Mouse (Mus musculus) forebrain, embryonic 14.5 days (tissue): Measurements from ENCODE around the gene Plekha5. TPM values are rescaled to one million over a fixed set of nuclear protein-coding genes. Genes with fewer than 3 reads are reported as not detected.
A peak's percentile ranks its signal among the peaks of the same experiment; 100 is the strongest.

ENCODE experiments used
- ATAC-seq: fragments of 200-750 bp; cut with Nextera tagmentation; 2 replicates; pipeline ENCODE4 v1.8.0; 2017; ENCODE audit warnings: mild to moderate bottlenecking, moderate library complexity
- DNase-seq: peaks from one replicate; pipeline ENCODE4 v3.0.0-alpha.2; 2015; ENCODE audit warnings: low spot score
- H3K27ac ChIP-seq: fragments of 300-500 bp; sonication (generic); 2 replicates; pipeline ENCODE4 v1.5.1; 2014; ENCODE audit warnings: low read depth, mild to moderate bottlenecking, control low read depth, low read length, moderate library complexity
- H3K27me3 ChIP-seq: fragments of 300-500 bp; sonication (generic); replicated peaks from 2 replicates; pipeline ENCODE4 v1.6.1; 2014; ENCODE audit warnings: low read length, control low read depth, mixed read lengths; ENCODE audit not compliant: control insufficient read depth, insufficient read depth
- H3K36me3 ChIP-seq: fragments of 300-500 bp; sonication (generic); 2 replicates; pipeline ENCODE4 v1.6.1; 2014; ENCODE audit warnings: low read length, control low read depth; ENCODE audit not compliant: control insufficient read depth, insufficient read depth
- H3K4me1 ChIP-seq: fragments of 300-500 bp; sonication (generic); 2 replicates; pipeline ENCODE4 v1.6.1; 2014; ENCODE audit warnings: antibody characterized with exemption, low read length, control low read depth; ENCODE audit not compliant: control insufficient read depth, insufficient read depth
- H3K4me2 ChIP-seq: fragments of 300-500 bp; sonication (generic); 2 replicates; pipeline ENCODE4 v1.6.1; 2014; ENCODE audit warnings: mild to moderate bottlenecking, control low read depth, low read length
- H3K4me3 ChIP-seq: fragments of 300-500 bp; sonication (generic); 2 replicates; pipeline ENCODE4 v1.5.1; 2014; ENCODE audit warnings: low read depth, low read length, control low read depth
- H3K9ac ChIP-seq: fragments of 300-500 bp; sonication (generic); 2 replicates; pipeline ENCODE4 v1.6.1; 2014; ENCODE audit warnings: mild to moderate bottlenecking, low read length, control low read depth, moderate library complexity
- H3K9me3 ChIP-seq: fragments of 300-500 bp; sonication (generic); replicated peaks from 2 replicates; pipeline ENCODE4 v1.6.1; 2016; ENCODE audit warnings: low read length, control low read depth, mixed read lengths; ENCODE audit not compliant: control insufficient read depth
- WGBS: fragments of 180-500 bp; shearing (Covaris S2); extraction: QIAGEN DNeasy Blood & Tissue Kit; methylation state at CpG from one replicate; pipeline ENCODE4 v1.1.7; 2014; 5-methylcytosine and 5-hydroxymethylcytosine counted together
- polyA plus RNA-seq: library from polyadenylated mRNA; unstranded; fragments of >200 nt; fragmentation: Nextera tagmentation; extraction: Ambion mirVana; gene quantifications from 2 replicates; pipeline ENCODE4 v1.2.1, GENCODE M21; 2014

Gene Plekha5
- polyA plus RNA-seq, 1 experiment from 2014 or later, result 26.5 TPM

DNA sequence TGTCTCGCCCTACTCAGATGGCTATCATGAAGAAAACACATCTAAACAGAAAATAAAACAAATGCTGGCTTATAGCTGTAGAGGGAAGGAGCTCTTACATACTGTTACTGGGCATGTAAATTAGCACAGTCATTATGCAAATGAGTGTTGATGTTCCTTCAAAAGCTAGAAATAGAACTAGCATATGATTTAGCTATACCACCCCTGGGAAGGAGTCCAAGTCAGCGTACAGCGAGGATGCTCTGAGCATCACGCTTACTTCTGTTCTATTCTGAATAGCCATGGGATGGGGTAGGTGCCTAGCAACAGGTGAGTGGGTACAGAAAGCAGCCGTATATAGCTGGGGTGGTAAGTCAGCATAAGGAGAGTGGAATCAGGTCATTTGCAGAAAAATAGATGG, 55.1 kb downstream of the Plekha5 start:
- 29% methylated on average over 5 of the region's 5 CpGs for WGBS
- Histone ChIP-seq H3K4me3 (no peak overlapping the region), H3K36me3 (no peaks in the 10 kb centered on the region), H3K4me1 (peaks cover 22% of the 10 kb centered on the region), H3K9ac (no peak overlapping the region), H3K27ac (no peak overlapping the region), H3K4me2 (no peak overlapping the region), H3K27me3 (no peaks in the 10 kb centered on the region), H3K9me3 (no peaks in the 10 kb centered on the region)
- peak; percentile 86 for DNase-seq
- peak; percentile 82; the same call in 1 of the 2 replicates for ATAC-seq

DNA sequence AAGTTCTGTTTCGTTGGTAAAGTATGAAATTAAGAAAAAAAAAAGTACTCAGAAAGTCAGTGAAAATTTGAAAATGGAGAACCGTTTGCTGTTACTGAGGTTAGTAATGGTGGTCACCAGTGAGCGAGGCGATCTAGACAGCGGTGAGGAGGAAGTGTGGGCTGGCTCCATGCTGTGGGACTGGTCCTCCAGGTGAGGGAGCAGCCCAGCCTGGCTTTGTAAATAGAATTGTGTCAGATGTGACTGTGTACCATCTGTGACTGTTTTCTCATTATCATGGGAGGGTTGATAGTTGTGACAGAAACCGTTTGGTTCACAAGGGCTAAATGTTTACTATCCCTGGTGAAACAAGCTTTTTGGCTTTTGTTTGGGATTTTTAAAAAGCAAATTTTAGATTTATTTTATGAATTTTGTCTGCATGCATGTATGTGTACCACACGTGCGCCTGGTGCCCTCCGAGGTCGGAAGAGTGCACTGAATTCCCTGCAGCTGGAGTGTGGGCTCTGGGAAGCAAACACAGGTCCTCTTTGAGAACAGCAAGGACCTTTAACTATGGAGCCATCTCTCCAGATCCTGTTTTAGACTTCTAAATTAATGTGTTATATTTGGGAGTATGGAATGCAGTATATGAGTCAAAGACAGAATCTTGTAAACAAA, 56.7 kb downstream of the Plekha5 start:
- DNase-seq (no peak), ATAC-seq (no peak)
- no peaks in the 10 kb centered on the region for H3K36me3 ChIP-seq
- WGBS, result 86% methylated on average over 10 of the region's 10 CpGs
- H3K9ac ChIP-seq, result no peak overlapping the region
- no peaks in the 10 kb centered on the region for H3K27me3 ChIP-seq
- peaks cover 25% of the 10 kb centered on the region for H3K4me1 ChIP-seq
- H3K27ac ChIP-seq, result no peak overlapping the region
- H3K9me3 ChIP-seq, result no peaks in the 10 kb centered on the region
- H3K4me3 ChIP-seq, result no peak overlapping the region
- H3K4me2 ChIP-seq, result no peak overlapping the region

DNA sequence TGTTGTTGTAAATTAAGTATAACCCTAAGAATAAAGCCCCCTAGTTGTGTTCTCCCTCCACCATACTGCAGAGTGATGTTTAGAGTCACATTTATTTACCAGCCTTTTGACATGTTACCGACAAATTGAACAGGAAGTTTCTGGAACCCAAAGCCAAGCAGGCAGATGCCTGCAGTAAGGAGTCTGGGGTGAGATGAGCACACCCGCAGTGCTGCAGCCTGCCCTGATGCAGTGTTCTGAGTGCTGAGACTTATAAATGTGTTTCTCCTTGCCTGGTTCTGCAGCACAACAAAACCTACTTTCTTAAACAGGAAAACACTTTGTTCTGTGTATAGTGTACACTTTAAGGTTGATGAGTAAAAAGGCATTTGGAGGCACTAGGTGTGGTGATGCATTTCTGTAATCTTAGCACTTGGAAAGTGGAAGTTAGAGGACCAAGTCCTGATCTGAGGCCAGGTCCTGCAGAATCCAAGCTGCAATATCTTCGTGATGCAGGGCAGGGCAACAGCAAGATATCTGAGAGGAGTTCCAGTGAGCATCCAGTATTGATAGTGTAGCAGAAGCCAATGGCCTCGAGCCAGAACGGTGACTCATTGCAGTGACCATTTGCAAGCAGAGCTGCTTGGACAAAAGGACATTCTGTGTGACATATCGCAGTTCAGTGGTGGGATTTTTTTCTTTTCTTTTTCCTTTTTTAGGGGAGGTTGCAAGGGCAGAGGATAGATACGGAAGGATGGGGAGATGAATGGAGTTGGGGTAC, 58.0 kb downstream of the Plekha5 start:
- H3K4me2 ChIP-seq, result no peak overlapping the region
- peaks cover 25% of the 10 kb centered on the region for H3K4me1 ChIP-seq
- H3K27ac ChIP-seq, result no peak overlapping the region
- DNase-seq, result peak; percentile 35
- ATAC-seq, result no peak
- no peak overlapping the region for H3K4me3 ChIP-seq
- H3K9ac ChIP-seq, result no peak overlapping the region
- H3K36me3 ChIP-seq, result no peaks in the 10 kb centered on the region
- H3K27me3 ChIP-seq, result no peaks in the 10 kb centered on the region
- 60% methylated on average over 7 of the region's 7 CpGs for WGBS
- no peaks in the 10 kb centered on the region for H3K9me3 ChIP-seq

DNA sequence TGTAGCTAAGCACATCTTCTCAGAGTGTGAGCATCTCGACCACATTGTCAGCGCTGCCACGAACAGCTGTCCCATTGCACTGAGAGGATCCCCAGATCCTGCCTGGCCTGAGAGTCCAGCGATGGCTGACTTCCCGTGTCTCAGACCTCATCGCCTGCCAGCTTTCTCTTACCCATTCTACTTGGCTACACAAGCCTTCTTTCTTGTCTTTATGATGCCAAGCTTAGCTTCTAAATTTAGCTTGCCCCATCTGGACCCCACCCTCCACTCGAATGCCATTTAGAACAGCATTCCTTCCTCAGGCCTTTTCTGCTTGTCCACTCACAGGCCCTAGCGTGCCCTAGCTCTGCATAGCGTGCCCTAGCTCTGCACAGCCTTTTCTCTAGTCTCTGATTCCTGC, 60.3 kb downstream of the Plekha5 start:
- DNase-seq (no peak), ATAC-seq (peak; percentile 18; the same call in 1 of the 2 replicates)
- Histone ChIP-seq H3K4me3 (no peak overlapping the region), H3K36me3 (no peaks in the 10 kb centered on the region), H3K4me2 (no peak overlapping the region), H3K27me3 (no peaks in the 10 kb centered on the region), H3K9me3 (no peaks in the 10 kb centered on the region), H3K4me1 (peaks cover 18% of the 10 kb centered on the region), H3K27ac (no peak overlapping the region), H3K9ac (no peak overlapping the region)
- WGBS, result 79% methylated on average over 9 of the region's 9 CpGs

DNA sequence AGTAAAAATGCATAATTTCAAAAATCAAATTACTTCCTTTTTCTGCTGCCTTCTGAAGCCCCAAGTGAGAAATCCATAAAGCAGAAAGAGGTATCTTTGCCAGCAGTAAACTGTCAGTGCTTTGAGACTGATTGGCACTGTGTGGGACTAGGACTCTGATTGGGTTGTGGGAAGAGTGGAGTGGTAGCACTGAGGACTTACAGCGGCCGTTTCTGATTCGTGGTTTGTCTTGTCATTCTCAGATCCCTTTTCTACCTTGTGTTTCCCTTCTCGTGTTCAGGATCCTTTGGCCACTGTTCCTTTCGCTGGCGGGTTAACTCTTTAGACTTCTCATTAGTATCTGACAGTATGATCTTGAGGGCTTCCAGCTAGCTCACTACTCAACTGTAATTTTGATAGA, 61.8 kb downstream of the Plekha5 start:
- no peak overlapping the region for H3K4me2 ChIP-seq
- no peaks in the 10 kb centered on the region for H3K27me3 ChIP-seq
- ATAC-seq (no peak), DNase-seq (no peak)
- H3K9ac ChIP-seq, result no peak overlapping the region
- no peak overlapping the region for H3K27ac ChIP-seq
- WGBS, result 85% methylated on average over 6 of the region's 6 CpGs
- no peak overlapping the region for H3K4me3 ChIP-seq
- H3K4me1 ChIP-seq, result peaks cover 15% of the 10 kb centered on the region
- no peaks in the 10 kb centered on the region for H3K9me3 ChIP-seq
- H3K36me3 ChIP-seq, result no peaks in the 10 kb centered on the region

DNA sequence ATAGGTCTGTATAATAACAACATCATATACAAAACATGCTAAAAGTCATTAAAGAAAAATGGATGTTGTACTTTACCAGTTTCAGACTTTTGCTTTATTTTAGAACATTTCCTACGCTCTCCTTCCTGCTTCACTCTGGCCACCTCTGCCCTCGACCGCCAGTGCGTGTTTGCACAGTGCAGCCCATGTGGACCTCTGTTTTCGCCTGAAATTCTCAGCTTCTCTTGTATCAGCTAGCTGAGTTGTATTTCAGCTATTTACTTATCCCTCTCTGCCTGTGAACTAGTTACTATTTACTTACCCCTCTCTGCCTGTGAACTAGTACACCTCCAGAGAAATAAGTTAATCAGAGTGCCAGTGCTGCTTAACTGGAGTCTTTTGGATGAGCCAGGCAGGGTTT, 62.8 kb downstream of the Plekha5 start:
- no peak overlapping the region for H3K9ac ChIP-seq
- H3K27me3 ChIP-seq, result no peaks in the 10 kb centered on the region
- H3K9me3 ChIP-seq, result no peaks in the 10 kb centered on the region
- ATAC-seq, result no peak
- no peak overlapping the region for H3K4me2 ChIP-seq
- H3K27ac ChIP-seq, result no peak overlapping the region
- no peak for DNase-seq
- H3K4me1 ChIP-seq, result peaks cover 17% of the 10 kb centered on the region
- H3K36me3 ChIP-seq, result no peaks in the 10 kb centered on the region
- H3K4me3 ChIP-seq, result no peak overlapping the region
- 97% methylated on average over 5 of the region's 5 CpGs for WGBS

DNA sequence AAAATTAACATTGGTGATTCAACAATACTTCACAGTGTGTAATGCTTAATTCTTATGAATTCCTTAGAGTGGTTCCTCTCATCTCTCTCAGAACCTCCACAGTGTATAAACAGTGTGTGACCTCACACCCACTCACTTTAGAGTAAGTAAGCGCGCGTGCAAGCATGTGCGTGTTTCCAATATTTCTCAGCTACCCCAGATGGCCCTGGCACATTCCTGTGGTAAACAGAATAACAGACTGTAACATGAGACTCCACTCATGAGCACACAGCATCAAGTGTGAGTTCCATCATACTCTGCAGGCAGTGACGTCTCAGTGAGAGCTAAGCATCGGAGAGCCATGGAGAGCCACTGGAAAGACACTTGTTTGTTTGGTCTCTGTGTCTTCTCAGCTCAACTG, 63.6 kb downstream of the Plekha5 start:
- H3K4me3 ChIP-seq, result no peak overlapping the region
- H3K27me3 ChIP-seq, result no peaks in the 10 kb centered on the region
- H3K9me3 ChIP-seq, result no peaks in the 10 kb centered on the region
- no peaks in the 10 kb centered on the region for H3K36me3 ChIP-seq
- no peak overlapping the region for H3K9ac ChIP-seq
- DNase-seq (peak; percentile 32), ATAC-seq (no peak)
- no peak overlapping the region for H3K4me2 ChIP-seq
- WGBS, result 78% methylated on average over 6 of the region's 6 CpGs
- H3K4me1 ChIP-seq, result peaks cover 13% of the 10 kb centered on the region; the same call in 1 of the 2 replicates
- no peak overlapping the region for H3K27ac ChIP-seq

DNA sequence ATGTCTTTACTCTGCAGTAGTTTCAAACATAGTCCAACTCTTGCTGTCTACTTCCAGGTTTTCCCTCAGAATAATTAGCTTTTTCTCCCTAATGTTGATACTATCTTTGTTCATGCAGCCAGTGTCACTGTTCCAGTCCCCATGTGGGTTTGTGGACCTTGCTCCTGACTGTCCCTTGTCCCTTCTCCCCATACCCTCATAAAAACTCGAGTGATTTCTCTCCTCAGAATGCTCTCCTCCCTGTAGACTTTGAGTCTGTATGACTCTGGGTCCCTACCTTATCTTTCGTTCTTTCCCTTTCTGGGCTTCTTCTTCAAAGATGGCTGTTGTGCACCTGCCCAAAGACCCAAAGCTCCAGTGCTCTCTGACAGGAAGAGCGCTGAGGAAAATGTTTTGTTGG, 64.8 kb downstream of the Plekha5 start:
- no peaks in the 10 kb centered on the region for H3K36me3 ChIP-seq
- H3K4me3 ChIP-seq, result no peak overlapping the region
- ATAC-seq, result no peak
- H3K4me1 ChIP-seq, result 0 out of 2 replicates have a peak, but pooled peaks cover 13% of the 10 kb centered on the region
- DNase-seq, result no peak
- no peak overlapping the region for H3K4me2 ChIP-seq
- no peaks in the 10 kb centered on the region for H3K27me3 ChIP-seq
- no peaks in the 10 kb centered on the region for H3K9me3 ChIP-seq
- H3K9ac ChIP-seq, result no peak overlapping the region
- H3K27ac ChIP-seq, result no peak overlapping the region
- WGBS, result 92% methylated on average over 3 of the region's 3 CpGs

DNA sequence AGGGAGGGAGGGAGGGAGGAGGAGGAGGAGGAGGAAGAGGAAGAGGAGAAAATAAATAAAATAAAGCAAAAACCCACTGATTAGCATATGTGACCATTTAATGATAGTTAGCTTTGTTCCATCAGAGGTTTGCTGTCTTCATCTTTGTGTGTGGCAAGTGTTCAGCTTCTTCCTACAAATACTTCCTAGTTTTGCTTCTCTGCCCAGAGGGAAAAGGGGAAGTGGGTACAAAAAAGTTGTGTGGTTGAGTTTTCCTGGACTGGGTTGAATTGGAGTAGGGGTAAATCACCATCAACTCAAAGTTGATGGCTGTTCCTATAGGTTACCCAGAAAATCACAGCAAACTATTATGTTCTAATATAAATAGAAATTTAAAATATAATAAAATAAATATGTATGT, 65.7 kb downstream of the Plekha5 start:
- Histone ChIP-seq H3K9ac (no peak overlapping the region), H3K9me3 (no peaks in the 10 kb centered on the region), H3K4me3 (no peak overlapping the region), H3K4me1 (0 out of 2 replicates have a peak, but pooled peaks cover 7% of the 10 kb centered on the region), H3K4me2 (no peak overlapping the region), H3K27ac (no peak overlapping the region), H3K27me3 (no peaks in the 10 kb centered on the region), H3K36me3 (no peaks in the 10 kb centered on the region)
- no peak for DNase-seq
- no peak for ATAC-seq
